Mouse (Mus musculus) cerebellum, adult 2 months (tissue): ENCODE results near the gene Tmem88. TPM values are rescaled to one million over a fixed set of nuclear protein-coding genes. Genes with fewer than 3 reads are reported as not detected.

ENCODE experiments used
- DNase-seq, 2 experiments: peaks; one replicate each; pipeline ENCODE4 v3.0.0; 2021
- H3K27ac ChIP-seq: fragments of 200-500 bp; 2 replicates; pipeline ENCODE4 v1.5.1; 2012; ENCODE audit warnings: low read length, control low read depth, inconsistent platforms; ENCODE audit not compliant: insufficient read depth
- H3K27me3 ChIP-seq: fragments of 200-500 bp; 2 replicates; pipeline ENCODE4 v1.6.1; 2012; ENCODE audit warnings: inconsistent platforms, mild to moderate bottlenecking, low read length, moderate library complexity; ENCODE audit not compliant: control insufficient read depth, insufficient read depth
- H3K4me1 ChIP-seq: fragments of 200-500 bp; 2 replicates; pipeline ENCODE4 v1.6.1; 2011; ENCODE audit warnings: low read length; ENCODE audit not compliant: control insufficient read depth, insufficient read depth
- H3K4me3 ChIP-seq: fragments of 200-500 bp; replicated peaks from 2 replicates; pipeline ENCODE3; 2011; ENCODE audit warnings: mild to moderate bottlenecking, low read depth, low read length, control low read depth; ENCODE audit not compliant: insufficient read depth
- CTCF ChIP-seq: fragments of 200-500 bp; IDR thresholded peaks from 2 replicates; pipeline ENCODE4 v1.5.1; 2011; ENCODE audit warnings: low read depth, mild to moderate bottlenecking, control low read depth, low read length, moderate library complexity, borderline replicate concordance; ENCODE audit not compliant: insufficient read depth
- POLR2A ChIP-seq: fragments of 200-500 bp; IDR thresholded peaks from 2 replicates; pipeline ENCODE4 v1.6.1; 2011; ENCODE audit warnings: low read length, control low read depth, borderline replicate concordance; ENCODE audit not compliant: insufficient read depth
- WGBS: fragments of 180-500 bp; shearing (Covaris S2); methylation state at CpG from one replicate; pipeline ENCODE4 v1.1.7; 2018; 5-methylcytosine and 5-hydroxymethylcytosine counted together
- polyA plus RNA-seq: library from polyadenylated mRNA; depleted of rRNA; stranded (reverse); fragments of >200 nt; gene quantifications from 2 replicates; pipeline ENCODE4 v1.2.3, GENCODE M21; 2012

Gene Tmem88
- polyA plus RNA-seq, 1 experiment, result 6.0 TPM

- TF ChIP-seq CTCF (no peak), POLR2A (no peak)
- peaks cover 3% of the 10 kb centered on the region; the same call in 1 of the 2 replicates for H3K4me1 ChIP-seq
- H3K4me3 ChIP-seq, result no peak overlapping the region
- DNase-seq, result no peak
- H3K27ac ChIP-seq, result no peak overlapping the region
- 22% methylated on average over 2 of the region's 2 CpGs for WGBS
- no peaks in the 10 kb centered on the region for H3K27me3 ChIP-seq
Measured at GRCm38 (mm10) chr11:69429313-69429712, 31.3 kb upstream of the Tmem88 start.

DNA sequence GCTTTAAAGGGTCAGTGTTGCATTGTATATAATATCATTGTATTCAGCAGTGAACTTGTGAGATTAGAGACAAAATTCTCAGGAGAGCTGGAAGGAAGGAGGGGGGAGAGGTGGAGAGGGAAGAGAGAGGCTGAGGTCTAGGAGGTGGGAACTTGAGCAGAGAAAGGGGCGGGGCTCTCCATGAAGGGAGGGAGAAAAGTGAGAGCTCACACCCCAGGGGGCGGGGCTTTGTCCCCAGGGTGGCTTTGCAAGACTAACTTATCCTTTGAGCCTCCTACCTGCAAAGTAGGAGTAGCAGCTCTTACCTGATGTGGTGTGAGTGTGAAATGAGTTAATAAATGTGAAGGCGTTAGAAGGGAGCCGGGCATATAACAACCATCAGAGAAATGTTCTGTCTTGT is 30.7 kb upstream of the Tmem88 start:
- Histone ChIP-seq H3K4me3 (no peak overlapping the region), H3K4me1 (peaks cover 3% of the 10 kb centered on the region; the same call in 1 of the 2 replicates), H3K27ac (no peak overlapping the region), H3K27me3 (no peaks in the 10 kb centered on the region)
- WGBS, result 50% methylated on average over 4 of the region's 4 CpGs
- TF ChIP-seq CTCF (no peak), POLR2A (no peak)
- DNase-seq, result no peak

GRCm38 (mm10) chr11:69426246-69426645 is 28.2 kb upstream of the Tmem88 start:
- Histone ChIP-seq H3K27me3 (no peaks in the 10 kb centered on the region), H3K4me1 (no peaks in the 10 kb centered on the region), H3K4me3 (no peak overlapping the region), H3K27ac (no peak overlapping the region)
- no peak for DNase-seq
- WGBS, result 78% methylated on average over 2 of the region's 2 CpGs
- TF ChIP-seq POLR2A (no peak), CTCF (no peak)

GRCm38 (mm10) chr11:69423885-69424284 is 25.9 kb upstream of the Tmem88 start:
- H3K27me3 ChIP-seq, result no peaks in the 10 kb centered on the region
- no peak for TF ChIP-seq CTCF
- WGBS, result 61% methylated on average over 6 of the region's 6 CpGs
- no peak overlapping the region for H3K4me3 ChIP-seq
- no peak overlapping the region for H3K27ac ChIP-seq
- no peaks in the 10 kb centered on the region for H3K4me1 ChIP-seq
- DNase-seq, result no peak

DNA sequence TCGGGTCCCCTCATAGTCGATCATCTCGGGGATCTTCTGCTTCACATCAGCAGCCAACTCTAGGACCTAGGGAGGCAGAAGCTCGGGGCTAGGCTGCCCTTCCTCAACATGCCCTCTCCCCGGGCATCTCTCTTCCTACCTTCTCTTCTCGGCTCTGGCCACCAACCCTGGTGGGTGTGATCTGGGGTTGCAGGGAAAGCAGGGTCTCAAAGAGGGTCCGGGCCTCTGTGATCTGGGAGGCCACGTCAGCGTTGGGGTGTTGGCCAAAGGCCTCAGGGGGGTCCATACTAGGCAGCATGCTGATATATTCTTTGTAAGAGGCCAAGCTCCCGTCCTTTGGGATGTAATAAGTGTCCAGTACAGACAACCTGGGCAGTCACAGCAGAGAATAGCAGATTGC is 24.8 kb upstream of the Tmem88 start:
- no peak for TF ChIP-seq CTCF
- no peak for TF ChIP-seq POLR2A
- Histone ChIP-seq H3K27ac (no peak overlapping the region), H3K4me3 (no peak overlapping the region), H3K27me3 (no peaks in the 10 kb centered on the region), H3K4me1 (no peaks in the 10 kb centered on the region)
- 88% methylated on average over 10 of the region's 10 CpGs for WGBS
- no peak for DNase-seq

DNA sequence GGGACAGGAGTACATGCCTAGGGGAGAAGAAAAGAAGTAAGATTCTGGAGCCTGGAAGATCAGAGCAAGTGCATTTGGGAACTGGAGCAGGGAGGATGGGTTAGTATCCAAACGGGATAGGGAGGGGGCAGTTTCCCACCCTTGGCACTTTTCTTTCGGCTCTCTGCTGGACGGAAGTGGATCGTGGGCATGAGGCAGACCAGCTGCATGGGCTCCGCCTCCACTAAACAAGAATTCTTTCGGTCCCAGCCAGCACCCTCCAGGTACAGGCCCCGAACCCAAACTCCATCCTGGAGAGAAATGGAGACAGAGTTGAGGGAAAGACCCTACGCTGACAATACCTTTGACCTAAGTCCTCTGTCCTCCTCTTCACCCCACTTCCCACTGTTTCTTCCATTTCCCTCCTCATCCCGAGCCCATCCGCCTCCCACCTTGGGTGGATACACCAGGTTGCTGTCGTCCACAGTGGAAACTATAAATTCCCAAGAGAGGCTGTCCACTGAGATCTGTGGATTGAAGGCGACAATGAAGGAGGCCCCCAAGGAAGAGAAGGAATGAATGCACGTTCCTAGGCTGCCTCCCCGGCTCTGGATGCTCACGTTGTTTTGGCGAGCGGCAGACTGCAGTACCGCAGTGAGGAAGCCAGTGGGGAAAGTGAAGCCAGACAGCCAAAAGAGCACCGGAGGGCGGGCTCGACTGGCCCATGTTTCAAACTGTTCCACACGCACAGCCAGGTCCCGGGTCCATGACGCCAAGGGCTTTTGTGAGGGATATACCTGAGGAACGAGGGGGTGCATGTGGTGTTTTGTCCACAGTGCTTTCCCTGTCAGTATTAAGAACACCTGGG is 23.3 kb upstream of the Tmem88 start:
- DNase-seq, result no peak
- no peak overlapping the region for H3K4me3 ChIP-seq
- no peaks in the 10 kb centered on the region for H3K4me1 ChIP-seq
- no peak for TF ChIP-seq CTCF
- H3K27ac ChIP-seq, result no peak overlapping the region
- WGBS, result 29% methylated on average over 25 of the region's 25 CpGs
- no peaks in the 10 kb centered on the region for H3K27me3 ChIP-seq

DNA sequence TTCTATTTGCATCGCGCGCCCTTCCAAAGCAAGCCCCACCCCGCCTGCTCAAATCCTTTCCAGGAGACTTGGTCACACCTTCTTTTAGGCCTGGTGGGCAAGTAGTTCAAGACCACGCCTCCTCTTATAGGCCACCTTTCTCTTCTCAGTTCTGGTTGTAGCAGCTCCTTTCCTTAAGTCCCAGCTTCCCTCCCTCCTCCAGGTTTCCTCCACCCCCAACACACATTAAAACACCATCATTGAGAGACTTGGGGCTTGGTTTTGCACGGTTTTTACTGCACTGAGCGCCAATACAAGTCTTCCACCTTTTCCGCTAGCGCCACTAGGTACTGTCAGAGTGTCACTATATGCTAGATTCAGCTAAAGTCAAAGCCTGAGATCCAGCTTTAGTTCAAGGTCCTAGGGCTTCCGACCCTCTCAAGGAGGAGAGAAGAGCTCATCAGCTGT is 22.5 kb upstream of the Tmem88 start:
- TF ChIP-seq POLR2A, result no peak
- TF ChIP-seq CTCF, result no peak
- DNase-seq, result no peak
- Histone ChIP-seq H3K4me3 (peak overlapping the region; percentile 2), H3K27ac (no peak overlapping the region), H3K27me3 (no peaks in the 10 kb centered on the region), H3K4me1 (no peaks in the 10 kb centered on the region)
- 29% methylated on average over 10 of the region's 10 CpGs for WGBS

GRCm38 (mm10) chr11:69419813-69420553 is 21.9 kb upstream of the Tmem88 start:
- DNase-seq, result peak; percentile 48 to 55
- Histone ChIP-seq H3K4me3 (peak overlapping the region; percentile 20), H3K4me1 (no peaks in the 10 kb centered on the region), H3K27ac (no peak overlapping the region), H3K27me3 (no peaks in the 10 kb centered on the region)
- WGBS, result 3% methylated on average over 31 of the region's 31 CpGs
- TF ChIP-seq CTCF (no peak), POLR2A (no peak)
